In the genomic region with DNA sequence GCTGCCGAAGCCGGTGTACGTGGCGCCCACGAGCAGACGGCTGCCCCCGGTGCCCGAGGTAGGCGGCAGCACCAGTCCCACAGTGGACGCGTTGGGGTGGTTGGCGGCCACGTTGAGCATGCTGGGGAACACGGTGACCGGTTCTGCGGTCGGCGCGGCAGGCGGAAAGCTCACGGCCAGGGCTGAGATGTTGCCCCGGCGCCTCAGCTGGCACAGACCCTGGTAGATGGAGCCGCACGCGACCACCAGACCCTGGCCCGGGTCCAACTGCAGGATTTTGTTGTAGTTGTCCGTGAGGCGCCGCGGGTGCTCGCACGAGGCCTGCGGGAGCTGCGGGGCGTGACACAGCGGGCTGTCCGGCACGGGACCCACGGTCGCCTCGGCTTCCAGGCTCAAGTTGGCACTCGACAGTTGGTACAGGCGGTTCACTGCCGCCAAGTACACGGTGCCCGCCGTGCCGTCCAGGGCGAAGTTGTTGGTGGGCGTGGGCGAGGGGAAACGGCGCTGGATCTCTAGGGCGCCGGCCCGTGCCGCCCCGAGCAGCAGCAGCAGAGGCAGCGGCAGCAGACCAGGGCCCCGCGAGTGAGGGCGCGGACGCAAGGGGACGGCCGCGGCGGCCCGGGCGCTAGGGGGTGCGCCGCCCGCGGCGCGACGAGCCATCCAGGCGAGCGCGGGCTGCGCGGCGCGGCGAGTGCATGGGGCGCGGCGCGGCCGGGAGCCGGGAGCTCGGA, we compare ENCODE assay signal across 8 mouse cellular contexts. TPM values are rescaled to one million over a fixed set of nuclear protein-coding genes. Genes with fewer than 3 reads are reported as not detected.
A peak's percentile ranks its signal among the peaks of the same experiment; 100 is the strongest.
DNase-seq lines count a peak whose midpoint lies in the region; ATAC-seq lines count a peak whose summit lies in the region.

No protein-coding gene starts in this region.

- H3K36me3 ChIP-seq in embryonic facial prominence, embryonic 13.5 days, result no peaks in the 10 kb centered on the region
- no peaks in the 10 kb centered on the region for H3K36me3 ChIP-seq in intestine, embryonic 14.5 days (ENCODE audit: control insufficient read depth, insufficient read depth, low read length)
- H3K36me3 ChIP-seq in midbrain, embryonic 13.5 days, result no peaks in the 10 kb centered on the region

- WGBS in embryonic facial prominence, embryonic 13.5 days, result under 1% methylated on average over 93 of the region's 93 CpGs
- WGBS in intestine, embryonic 14.5 days, result under 1% methylated on average over 86 of the region's 93 CpGs
- WGBS in midbrain, embryonic 13.5 days, result 1% methylated on average over 79 of the region's 93 CpGs

- peak overlapping the region; percentile 65 for H3K4me3 ChIP-seq in embryonic facial prominence, embryonic 13.5 days
- H3K4me3 ChIP-seq in intestine, embryonic 14.5 days (ENCODE audit: low read depth, low read length), result peak overlapping the region; percentile 62
- H3K4me3 ChIP-seq in midbrain, embryonic 13.5 days (replicated peaks), result peak overlapping the region; percentile 55

- H3K27ac ChIP-seq in embryonic facial prominence, embryonic 13.5 days, result peak overlapping the region; percentile 71
- H3K27ac ChIP-seq in intestine, embryonic 14.5 days (ENCODE audit: low read depth), result peak overlapping the region; percentile 79
- H3K27ac ChIP-seq in midbrain, embryonic 13.5 days, result no peak overlapping the region

- no peaks in the 10 kb centered on the region for H3K9me3 ChIP-seq in embryonic facial prominence, embryonic 13.5 days
- H3K9me3 ChIP-seq in intestine, embryonic 14.5 days (ENCODE audit: control insufficient read depth, low read length), result no peaks in the 10 kb centered on the region
- no peaks in the 10 kb centered on the region for H3K9me3 ChIP-seq in midbrain, embryonic 13.5 days

- peaks cover 74% of the 10 kb centered on the region for H3K4me1 ChIP-seq in embryonic facial prominence, embryonic 13.5 days
- peaks cover 42% of the 10 kb centered on the region for H3K4me1 ChIP-seq in intestine, embryonic 14.5 days (replicated peaks; ENCODE audit: control insufficient read depth, insufficient read depth, low read length)
- H3K4me1 ChIP-seq in midbrain, embryonic 13.5 days (replicated peaks), result peaks cover 31% of the 10 kb centered on the region

- ATAC-seq in embryonic facial prominence, embryonic 13.5 days (ENCODE audit: insufficient number of reproducible peaks, insufficient read depth, low FRiP score, low TSS enrichment, low read depth), result peak; percentile 21; the same call in 1 of the 2 replicates
- ATAC-seq in intestine, embryonic 14.5 days (replicated peaks; ENCODE audit: low FRiP score, low TSS enrichment, low read depth), result no peak
- peak; percentile 14 for ATAC-seq in midbrain, embryonic 13.5 days

- H3K4me2 ChIP-seq in embryonic facial prominence, embryonic 13.5 days, result peak overlapping the region; percentile 87
- peak overlapping the region; percentile 93 for H3K4me2 ChIP-seq in intestine, embryonic 14.5 days (ENCODE audit: low read length)
- H3K4me2 ChIP-seq in midbrain, embryonic 13.5 days (replicated peaks), result peak overlapping the region; percentile 87

- peak; percentile 66 for DNase-seq in cerebellum, adult 11-12 months
- no peak for DNase-seq in cerebellum, adult 18-20 months
- DNase-seq in right cerebral cortex, postnatal 14 days, result peak; percentile 51
- no peak for DNase-seq in right cerebral cortex, adult 18-20 months
- no peak for DNase-seq in intestine, embryonic 14.5 days (ENCODE audit: low spot score)
- DNase-seq in spleen, postnatal 36 days (ENCODE audit: low spot score in 2 of 2), result no peak

- peak overlapping the region; percentile 78 for H3K9ac ChIP-seq in embryonic facial prominence, embryonic 13.5 days
- H3K9ac ChIP-seq in intestine, embryonic 14.5 days (ENCODE audit: low read length), result peak overlapping the region; percentile 60
- peak overlapping the region; percentile 53 for H3K9ac ChIP-seq in midbrain, embryonic 13.5 days (replicated peaks)

- peaks cover 47% of the 10 kb centered on the region for H3K27me3 ChIP-seq in embryonic facial prominence, embryonic 13.5 days
- H3K27me3 ChIP-seq in intestine, embryonic 14.5 days (replicated peaks; ENCODE audit: control insufficient read depth, insufficient read depth, low read length), result peaks cover 20% of the 10 kb centered on the region
- peaks cover 75% of the 10 kb centered on the region for H3K27me3 ChIP-seq in midbrain, embryonic 13.5 days

RNA-seq across cellular contexts. Expression of a gene that starts 0.5 kb away (rescaled TPM):
- polyA plus RNA-seq in embryonic facial prominence, embryonic 13.5 days (2015; fragmentation: Nextera tagmentation; extraction: Ambion mirVana), result 25.2 and 40.3 TPM in 2 replicates
- polyA plus RNA-seq in intestine, embryonic 14.5 days (2014; fragmentation: Nextera tagmentation; extraction: Ambion mirVana), result 39.7 and 46.5 TPM in 2 replicates
- polyA plus RNA-seq in midbrain, embryonic 13.5 days (2015; fragmentation: Nextera tagmentation; extraction: Ambion mirVana), result 6.5 and 8.2 TPM in 2 replicates

RNA-seq across cellular contexts. Expression of a gene that starts 49.6 kb away (rescaled TPM):
- not detected in 2 replicates for polyA plus RNA-seq in embryonic facial prominence, embryonic 13.5 days (2015; fragmentation: Nextera tagmentation; extraction: Ambion mirVana)
- polyA plus RNA-seq in intestine, embryonic 14.5 days (2014; fragmentation: Nextera tagmentation; extraction: Ambion mirVana), result not detected in 2 replicates
- not detected in 2 replicates for polyA plus RNA-seq in midbrain, embryonic 13.5 days (2015; fragmentation: Nextera tagmentation; extraction: Ambion mirVana)

Comparison
In these comparisons a context has a peak if more than half of its experiments do, and no peak if none do; other contexts are left out.
1. DNase-seq: peak in cerebellum, adult 11-12 months (single experiment) and right cerebral cortex, postnatal 14 days (single experiment); none in cerebellum, adult 18-20 months (0 of 2), right cerebral cortex, adult 18-20 months (single experiment), intestine, embryonic 14.5 days (single experiment) and spleen, postnatal 36 days (0 of 2).
2. Peak in every context shown above with its lines, with median percentiles within 50 percentile points of each other: H3K4me2 ChIP-seq, H3K4me3 ChIP-seq and H3K9ac ChIP-seq.